Mouse (Mus musculus) lung, postnatal 25 days (tissue): ENCODE results near the gene Klhdc3.

Experiments used
- DNase-seq: peaks from one replicate; pipeline ENCODE4 v3.0.0; 2022; ENCODE audit warnings: low spot score

Klhdc3 gene

GRCm38 (mm10) chr17:46680760-46681373 is at the start of gene Klhdc3:
TSS of gene Klhdc3 (minus strand) at chr17:46680914.
- DNase-seq: peak; percentile 98

GRCm38 (mm10) chr17:46728904-46729318 is 48.2 kb upstream of the Klhdc3 start, which contains the start of gene Gnmt:
TSS of gene Gnmt (minus strand) at chr17:46729168.
- DNase-seq: peak; percentile 77

- no peak for DNase-seq
These were observed 47.8 kb upstream of the Klhdc3 start for GRCm38 (mm10) chr17:46728496-46728895.

- peak; percentile 31 for DNase-seq
These were observed 47.3 kb upstream of the Klhdc3 start for GRCm38 (mm10) chr17:46728021-46728420.

- no peak for DNase-seq
These were observed 46.6 kb upstream of the Klhdc3 start for GRCm38 (mm10) chr17:46727271-46727670.

- no peak for DNase-seq
These were observed 45.3 kb upstream of the Klhdc3 start for GRCm38 (mm10) chr17:46725731-46726645.

- DNase-seq: no peak
These were observed 44.6 kb upstream of the Klhdc3 start for GRCm38 (mm10) chr17:46725273-46725672.

GRCm38 (mm10) chr17:46724477-46725084 is 43.9 kb upstream of the Klhdc3 start:
- DNase-seq: no peak

GRCm38 (mm10) chr17:46721077-46721476 is 40.4 kb upstream of the Klhdc3 start:
- DNase-seq: no peak

GRCm38 (mm10) chr17:46714756-46715481 is 34.2 kb upstream of the Klhdc3 start:
- no peak for DNase-seq

GRCm38 (mm10) chr17:46713849-46714248 is 33.1 kb upstream of the Klhdc3 start:
- DNase-seq: no peak

GRCm38 (mm10) chr17:46712442-46712841 is 31.7 kb upstream of the Klhdc3 start:
- DNase-seq: no peak

GRCm38 (mm10) chr17:46711612-46712271 is 31.0 kb upstream of the Klhdc3 start:
- DNase-seq: no peak

- DNase-seq: peak; percentile 93
These were observed 30.4 kb upstream of the Klhdc3 start, which contains the start of gene Pex6 for GRCm38 (mm10) chr17:46710959-46711597. TSS of gene Pex6 (plus strand) at chr17:46711463.

- peak; percentile 56 for DNase-seq
These were observed 25.8 kb upstream of the Klhdc3 start for GRCm38 (mm10) chr17:46706375-46707089.

GRCm38 (mm10) chr17:46704887-46705835 is 24.4 kb upstream of the Klhdc3 start, which contains the start of gene Ppp2r5d:
TSS of gene Ppp2r5d (minus strand) at chr17:46705111.
- peak; percentile 99 for DNase-seq

GRCm38 (mm10) chr17:46703971-46704886 is 23.5 kb upstream of the Klhdc3 start:
- DNase-seq: no peak

GRCm38 (mm10) chr17:46702506-46702905 is 21.8 kb upstream of the Klhdc3 start:
- DNase-seq: no peak
